Mouse (Mus musculus) kidney, adult 2 months (tissue): ENCODE results near the gene Ccdc194. TPM values are rescaled to one million over a fixed set of nuclear protein-coding genes. Genes with fewer than 3 reads are reported as not detected.

ENCODE experiments used
- DNase-seq: peaks from one replicate; pipeline ENCODE4 v3.0.0; 2021
- H3K27ac ChIP-seq: fragments of 200-500 bp; 2 replicates; pipeline ENCODE4 v1.5.1; 2012; ENCODE audit warnings: low read depth, low read length, control low read depth, inconsistent platforms; ENCODE audit not compliant: insufficient read depth
- H3K27me3 ChIP-seq: fragments of 200-500 bp; replicated peaks from 2 replicates; pipeline ENCODE4 v1.6.1; 2012; ENCODE audit warnings: mild to moderate bottlenecking, moderate library complexity, low read length, inconsistent platforms; ENCODE audit not compliant: control insufficient read depth, insufficient read depth
- H3K36me3 ChIP-seq: fragments of 200-500 bp; 2 replicates; pipeline ENCODE4 v1.6.1; 2012; ENCODE audit warnings: mild to moderate bottlenecking, moderate library complexity, low read length, inconsistent platforms; ENCODE audit not compliant: control insufficient read depth, insufficient read depth
- H3K4me1 ChIP-seq: fragments of 200-500 bp; 2 replicates; pipeline ENCODE4 v1.6.1; 2011; ENCODE audit warnings: low read length; ENCODE audit not compliant: control insufficient read depth, insufficient read depth
- H3K4me3 ChIP-seq: fragments of 200-500 bp; 2 replicates; pipeline ENCODE4 v1.5.1; 2011; ENCODE audit warnings: mild to moderate bottlenecking, low read depth, low read length, control low read depth; ENCODE audit not compliant: insufficient read depth
- CTCF ChIP-seq: fragments of 200-500 bp; conservative IDR thresholded peaks from 2 replicates; pipeline ENCODE4 v1.5.1; 2011; ENCODE audit warnings: low read depth, mild to moderate bottlenecking, control low read depth, low read length, moderate library complexity, mixed read lengths; ENCODE audit not compliant: insufficient read depth, insufficient read length
- POLR2A ChIP-seq: fragments of 200-500 bp; IDR thresholded peaks from one replicate; pipeline ENCODE4 v1.6.1; 2011; ENCODE audit warnings: low read depth, low read length, control low read depth
- WGBS: fragments of 180-500 bp; shearing (Covaris S2); methylation state at CpG from one replicate; pipeline ENCODE4 v1.1.7; 2018; 5-methylcytosine and 5-hydroxymethylcytosine counted together
- polyA plus RNA-seq: library from polyadenylated mRNA; depleted of rRNA; stranded (reverse); fragments of >200 nt; gene quantifications from 2 replicates; pipeline ENCODE4 v1.2.3, GENCODE M21; 2012

The Ccdc194 gene
- polyA plus RNA-seq, 1 experiment: 0.09 TPM

GRCm38 (mm10) chr8:71509316-71509715 is 16.2 kb downstream of the Ccdc194 start:
- Histone ChIP-seq H3K27ac (no peak overlapping the region), H3K27me3 (no peaks in the 10 kb centered on the region), H3K36me3 (no peaks in the 10 kb centered on the region), H3K4me3 (peak overlapping the region; percentile 34), H3K4me1 (0 out of 2 replicates have a peak, but pooled peaks cover 3% of the 10 kb centered on the region)
- TF ChIP-seq POLR2A (no peak), CTCF (no peak)
- DNase-seq: no peak
- 56% methylated on average over 2 of the region's 2 CpGs for WGBS

GRCm38 (mm10) chr8:71507589-71508104 is 17.9 kb downstream of the Ccdc194 start:
- peak overlapping the region; percentile 65 for H3K4me3 ChIP-seq
- no peaks in the 10 kb centered on the region for H3K36me3 ChIP-seq
- TF ChIP-seq CTCF: no peak
- no peak for TF ChIP-seq POLR2A
- WGBS: 1% methylated on average over 61 of the region's 61 CpGs
- peak overlapping the region; percentile 24; the same call in 1 of the 2 replicates for H3K27ac ChIP-seq
- no peaks in the 10 kb centered on the region for H3K27me3 ChIP-seq
- DNase-seq: peak; percentile 80
- 0 out of 2 replicates have a peak, but pooled peaks cover 3% of the 10 kb centered on the region for H3K4me1 ChIP-seq

GRCm38 (mm10) chr8:71505979-71506378 is 19.5 kb downstream of the Ccdc194 start:
- no peaks in the 10 kb centered on the region for H3K36me3 ChIP-seq
- no peak overlapping the region for H3K4me3 ChIP-seq
- H3K4me1 ChIP-seq: 0 out of 2 replicates have a peak, but pooled peaks cover 3% of the 10 kb centered on the region
- 68% methylated on average over 4 of the region's 4 CpGs for WGBS
- no peak overlapping the region for H3K27ac ChIP-seq
- DNase-seq: no peak
- no peak for TF ChIP-seq CTCF
- no peak for TF ChIP-seq POLR2A
- no peaks in the 10 kb centered on the region for H3K27me3 ChIP-seq

GRCm38 (mm10) chr8:71505326-71505725 is 20.2 kb downstream of the Ccdc194 start:
- TF ChIP-seq CTCF (no peak), POLR2A (no peak)
- no peak for DNase-seq

GRCm38 (mm10) chr8:71504349-71504748 is 21.2 kb downstream of the Ccdc194 start:
- H3K27me3 ChIP-seq: no peaks in the 10 kb centered on the region
- H3K4me1 ChIP-seq: peaks cover 4% of the 10 kb centered on the region; the same call in 1 of the 2 replicates
- H3K27ac ChIP-seq: no peak overlapping the region
- DNase-seq: no peak
- 86% methylated on average over 4 of the region's 4 CpGs for WGBS
- H3K36me3 ChIP-seq: no peaks in the 10 kb centered on the region
- H3K4me3 ChIP-seq: no peak overlapping the region
- no peak for TF ChIP-seq CTCF
- no peak for TF ChIP-seq POLR2A

More at GRCm38 (mm10) chr8:71505326-71505725, 20.2 kb downstream of the Ccdc194 start:
- WGBS: 94% methylated on average over 4 of the region's 4 CpGs
- Histone ChIP-seq H3K4me1 (0 out of 2 replicates have a peak, but pooled peaks cover 3% of the 10 kb centered on the region), H3K27me3 (no peaks in the 10 kb centered on the region), H3K4me3 (no peak overlapping the region), H3K27ac (no peak overlapping the region), H3K36me3 (no peaks in the 10 kb centered on the region)

GRCm38 (mm10) chr8:71498816-71499690 is 26.5 kb downstream of the Ccdc194 start:
- Histone ChIP-seq H3K4me1 (peaks cover 6% of the 10 kb centered on the region; the same call in 1 of the 2 replicates), H3K36me3 (no peaks in the 10 kb centered on the region), H3K27me3 (no peaks in the 10 kb centered on the region), H3K27ac (peak overlapping the region; percentile 89), H3K4me3 (no peak overlapping the region)
- DNase-seq: peak; percentile 80
- TF ChIP-seq POLR2A: no peak
- TF ChIP-seq CTCF: no peak
- WGBS: 41% methylated on average over 16 of the region's 16 CpGs
